Mouse (Mus musculus) right cerebral cortex, postnatal 10 days (tissue): ENCODE data around the gene Epb41l3.

ENCODE experiments used
- DNase-seq, 2 experiments: peaks; one replicate each; pipeline ENCODE4 v3.0.0; 2021; ENCODE audit warnings: low spot score in 2 of 2

The Epb41l3 gene

GRCm38 (mm10) chr17:69075501-69076237 is at the start of gene Epb41l3:
Epb41l3 (plus strand) TSS chr17:69075683.
- DNase-seq, result peak; percentile 91 to 93

DNA sequence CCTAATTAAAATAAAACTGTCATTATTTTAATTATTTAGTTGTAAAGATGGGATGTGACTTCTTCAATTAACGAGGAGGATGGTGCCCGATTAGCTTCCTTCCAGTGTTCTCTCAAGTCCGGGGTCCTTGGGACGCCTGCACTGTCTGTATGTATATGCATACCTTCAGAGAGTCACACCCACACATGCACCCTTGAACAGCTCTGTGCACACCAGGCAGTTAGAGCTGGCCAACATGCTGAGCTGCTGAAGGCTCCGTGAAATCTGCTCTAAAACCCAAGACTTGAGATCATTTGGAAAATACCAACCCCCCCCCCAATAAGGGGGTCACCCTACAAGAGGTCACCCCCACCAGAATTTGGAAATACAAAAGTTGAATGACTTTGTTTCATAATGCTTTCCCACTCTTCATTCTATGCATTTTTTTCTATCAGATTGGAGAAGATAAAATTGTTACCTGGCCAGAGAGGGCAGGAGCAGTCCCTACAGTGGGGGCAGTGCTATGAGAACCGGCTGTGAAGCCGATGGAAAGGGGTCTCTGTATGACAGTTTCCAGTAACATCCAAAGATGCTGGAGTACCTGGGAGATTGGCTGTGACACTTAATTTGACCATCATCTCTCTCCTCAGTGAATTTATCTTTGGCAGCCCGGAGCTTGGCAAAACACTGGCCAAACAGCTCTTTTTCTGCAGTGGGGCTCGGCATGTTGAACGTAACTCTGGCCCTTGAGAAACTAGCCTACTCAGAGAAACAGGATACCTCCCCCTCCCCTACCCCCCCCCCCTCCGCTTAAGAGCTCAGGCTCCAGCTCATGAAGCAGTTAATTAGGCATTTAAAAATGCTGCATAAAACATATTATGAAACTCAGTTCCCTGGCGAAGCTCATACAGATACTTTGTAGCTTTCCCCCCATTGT is 36.5 kb upstream of the Epb41l3 start:
- DNase-seq, result no peak

DNA sequence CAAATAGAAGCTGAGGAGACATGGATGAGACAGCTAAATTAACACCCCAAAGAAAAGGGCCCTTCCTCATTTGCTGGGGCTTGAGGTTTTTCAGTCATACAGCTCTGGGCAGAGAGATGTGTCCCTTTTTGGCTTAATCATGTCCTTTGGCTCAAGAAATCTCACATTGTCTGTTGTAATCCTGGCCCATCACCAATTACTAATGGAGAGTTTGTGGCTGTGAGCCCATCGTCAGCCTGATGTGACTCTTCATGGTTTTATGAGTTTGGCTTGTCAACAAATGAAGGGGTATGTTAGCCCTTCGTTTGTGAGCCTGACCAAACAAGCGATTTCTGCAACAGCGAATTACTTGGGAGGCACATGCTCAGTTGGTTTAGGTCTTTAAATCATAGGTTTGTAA is 34.0 kb upstream of the Epb41l3 start:
- no peak for DNase-seq

DNA sequence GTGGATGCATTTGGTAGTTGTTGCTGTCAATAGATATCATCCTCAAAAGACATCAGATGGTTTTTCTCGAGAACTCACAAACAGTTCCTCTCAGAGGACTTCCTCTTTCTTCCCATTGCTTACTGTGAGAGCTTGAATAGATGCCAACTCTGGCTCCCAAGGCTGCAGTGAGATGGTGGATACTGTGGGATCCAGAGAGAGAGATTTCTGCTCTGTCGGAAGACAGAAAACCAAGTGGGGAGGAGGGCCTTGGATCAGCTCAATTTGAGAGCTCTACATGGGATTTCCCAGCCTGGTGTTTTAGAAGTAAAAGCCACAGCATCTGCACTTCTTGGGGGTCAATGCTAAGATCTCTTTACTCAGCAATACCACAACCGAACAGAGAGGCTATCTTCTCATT is 26.7 kb upstream of the Epb41l3 start:
- no peak for DNase-seq

DNA sequence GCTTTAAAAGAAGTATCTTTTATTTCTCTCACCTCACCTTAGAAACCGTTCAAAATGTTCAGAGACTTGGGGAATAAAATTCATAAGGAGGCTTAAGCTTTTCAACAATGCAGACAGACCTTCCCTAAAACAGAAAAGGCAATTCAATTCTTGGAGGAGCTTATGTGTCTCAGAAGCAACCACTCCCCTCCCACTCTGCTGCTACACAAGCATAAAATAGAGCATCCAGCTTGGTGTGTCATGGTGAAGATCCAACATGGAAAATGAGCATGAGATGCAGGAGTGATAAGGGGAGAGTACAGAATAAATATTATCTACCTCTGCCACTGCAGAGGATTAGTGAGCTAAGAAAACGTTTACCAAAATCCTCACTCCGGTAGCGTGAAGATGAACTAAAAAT is 21.5 kb upstream of the Epb41l3 start:
- DNase-seq, result no peak

DNA sequence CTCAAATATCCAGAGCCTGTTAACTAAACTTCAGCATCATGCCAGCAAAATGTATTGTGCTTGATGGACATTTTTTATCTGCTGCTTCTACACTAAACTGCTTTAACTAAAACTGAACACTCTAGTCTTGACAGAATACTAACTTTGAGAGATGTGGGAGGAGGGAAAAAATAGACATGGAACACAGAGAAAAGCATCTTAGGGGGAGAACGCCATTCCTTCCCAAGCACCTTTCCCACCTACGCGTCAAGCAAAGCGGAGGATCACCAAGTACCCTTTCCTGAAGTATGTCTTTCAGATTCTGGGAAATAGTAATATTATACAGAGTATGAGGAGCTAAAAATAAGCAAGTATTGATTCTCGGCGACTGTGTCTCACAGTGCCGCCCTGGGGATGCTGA is 15.7 kb upstream of the Epb41l3 start:
- peak in 1 of 2 experiments; percentile 29 for DNase-seq

DNA sequence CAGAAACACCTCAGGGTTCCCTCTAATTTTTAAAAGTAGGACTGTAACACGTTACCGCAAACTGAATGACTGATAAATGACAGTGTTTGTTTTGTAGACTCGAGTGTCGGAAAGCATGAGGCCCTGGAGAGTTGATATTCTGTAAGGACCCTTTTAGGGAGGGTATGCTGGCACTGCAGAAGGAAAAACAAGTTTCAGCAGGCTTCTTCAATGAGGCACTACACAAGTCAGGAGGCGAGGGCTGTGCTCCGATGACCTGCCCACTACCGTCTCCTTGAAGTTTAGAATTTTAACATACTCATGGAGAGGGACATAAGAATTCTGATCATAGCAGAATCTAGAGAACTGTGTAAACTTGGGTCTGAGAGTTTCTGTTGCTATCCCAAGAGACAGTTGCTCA is 15.1 kb upstream of the Epb41l3 start:
- no peak for DNase-seq

DNA sequence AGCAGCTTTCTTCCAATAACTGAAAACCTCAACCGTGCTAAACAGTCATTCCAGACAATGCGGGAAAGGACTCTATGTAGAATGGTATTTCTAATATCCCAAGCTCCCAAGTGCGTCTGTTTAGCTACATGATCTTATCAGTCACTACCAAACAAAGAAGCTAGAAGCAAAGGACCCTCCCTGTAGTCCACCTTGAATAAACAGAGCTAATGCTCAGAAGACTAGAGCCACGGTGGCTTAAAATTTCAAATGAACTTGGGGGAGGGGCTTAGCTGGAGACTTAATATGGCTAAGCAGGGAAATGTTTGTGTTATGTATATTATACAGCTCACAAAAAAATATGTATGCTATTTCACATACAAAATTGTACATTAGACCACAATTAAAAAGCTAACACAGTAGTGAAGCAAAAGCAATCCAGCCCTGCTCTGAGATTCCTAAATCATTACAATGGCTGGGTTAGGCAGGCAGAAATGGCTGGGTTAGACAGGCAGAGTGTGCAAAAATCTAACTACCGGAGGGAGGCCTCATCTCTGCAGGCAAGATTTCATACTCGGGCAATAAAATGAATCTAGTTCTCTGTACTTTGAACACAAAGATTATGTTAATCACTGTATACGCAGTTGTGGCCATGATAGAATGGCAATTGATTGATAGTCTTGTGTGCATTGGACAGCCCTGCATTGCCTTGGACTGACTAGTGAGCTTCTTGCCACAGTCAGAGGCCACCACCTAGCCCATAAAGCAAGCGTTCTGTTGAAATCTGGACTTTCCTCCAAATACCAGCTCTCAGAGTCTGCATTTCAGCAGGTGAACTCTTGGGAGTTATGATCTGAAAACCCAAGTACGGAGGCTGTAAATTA is 13.4 kb upstream of the Epb41l3 start:
- no peak for DNase-seq

DNA sequence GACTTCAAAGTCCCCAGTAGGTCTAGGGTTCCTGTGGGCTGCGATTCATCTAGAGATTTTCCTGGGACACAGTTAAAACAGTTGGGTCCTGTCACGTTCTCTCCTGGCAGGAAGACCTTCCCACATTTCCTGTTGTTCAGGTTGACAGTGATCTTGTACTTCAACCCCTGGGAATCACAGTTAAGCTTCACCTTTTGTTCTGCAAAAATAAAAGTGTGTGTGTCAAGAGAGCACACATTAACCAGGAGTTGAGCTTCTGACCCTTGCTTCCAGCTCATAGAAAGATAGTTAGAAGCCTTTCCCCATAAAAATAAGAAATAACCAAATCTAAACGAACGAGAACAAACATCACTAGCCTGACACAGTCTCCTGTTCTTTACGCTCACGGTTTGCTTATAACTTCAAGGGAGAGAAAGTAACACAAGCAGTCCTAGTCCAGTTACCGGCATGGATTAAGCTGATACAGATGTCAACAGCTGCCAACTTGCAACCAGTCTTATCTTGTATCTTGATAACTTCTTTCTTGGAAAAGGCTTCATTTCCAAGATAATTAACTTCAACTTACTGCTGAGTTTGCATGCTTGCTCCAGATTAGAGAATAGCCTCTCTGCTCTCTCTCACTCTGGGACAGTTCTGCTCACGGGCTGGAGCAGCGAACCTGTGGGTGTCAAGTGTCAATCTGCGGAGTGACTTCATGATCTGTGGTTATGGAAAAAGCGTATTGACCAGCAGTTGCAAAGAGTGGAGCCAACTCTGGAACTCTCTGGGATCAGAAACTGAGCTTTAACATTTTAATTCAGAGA is 7.3 kb upstream of the Epb41l3 start:
- DNase-seq, result no peak

- DNase-seq, result no peak
Observed at GRCm38 (mm10) chr17:69074095-69074494, 1.4 kb upstream of the Epb41l3 start.

- DNase-seq, result peak; percentile 80 to 85
Observed at GRCm38 (mm10) chr17:69076238-69076625, 749 bp downstream of the Epb41l3 start.

DNA sequence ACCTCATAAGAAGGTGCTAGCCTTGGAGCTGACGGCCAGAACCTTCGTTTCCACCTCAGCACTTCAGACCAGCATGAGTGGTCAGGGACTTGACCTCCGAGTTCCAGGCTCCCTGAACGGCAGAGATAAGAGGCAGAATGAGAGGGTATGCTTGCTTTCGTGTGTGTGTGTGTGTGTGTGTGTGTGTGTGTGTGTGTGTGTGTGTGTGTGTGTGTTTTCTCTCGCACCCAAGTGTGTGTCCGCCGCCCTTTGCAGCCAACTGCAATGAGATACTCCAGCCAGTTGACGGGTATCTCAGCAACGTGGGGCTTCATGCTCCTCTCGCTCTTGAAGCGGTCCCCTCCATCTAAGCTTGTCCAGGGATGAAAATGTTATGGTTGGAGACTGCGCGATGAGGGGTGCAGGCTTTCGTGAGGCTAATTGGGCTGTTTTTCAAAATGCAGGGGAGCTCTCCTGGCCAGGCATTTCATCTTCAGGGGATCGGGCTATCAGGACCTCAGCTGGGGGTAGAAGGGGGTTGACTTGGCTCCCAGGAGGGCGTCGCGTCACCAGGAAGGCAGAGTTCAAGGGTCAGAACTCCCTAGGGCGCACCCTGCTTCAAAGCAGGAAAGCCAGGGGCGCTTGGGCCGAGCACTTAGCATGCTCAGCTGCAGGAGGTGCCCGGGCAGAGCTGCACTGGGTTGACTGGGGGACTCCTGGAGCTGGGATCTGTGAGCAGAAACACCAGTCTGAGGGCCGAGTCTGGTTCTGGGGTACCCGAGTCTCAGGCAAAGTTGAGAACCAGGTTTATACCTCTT is 1.5 kb downstream of the Epb41l3 start:
- DNase-seq, result peak; percentile 32 to 35

DNA sequence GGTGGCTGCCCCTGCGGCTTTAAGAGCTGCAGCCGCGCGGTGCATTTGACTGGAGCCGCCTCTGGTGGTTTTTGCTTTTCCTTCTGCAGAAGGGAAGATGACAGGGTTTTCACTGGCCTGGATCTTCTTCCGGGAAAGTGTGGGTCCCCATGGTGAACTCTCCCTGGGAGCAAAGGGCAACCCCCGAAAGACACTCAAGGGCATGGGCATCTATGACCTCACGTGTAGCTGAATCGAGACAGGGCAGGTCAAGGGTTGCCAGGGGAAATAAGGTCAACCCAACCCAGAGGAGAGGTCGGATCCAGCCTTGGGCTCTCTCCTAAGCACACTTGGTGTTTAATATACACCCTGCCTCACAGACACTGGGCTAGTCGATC is 2.0 kb downstream of the Epb41l3 start:
- no peak for DNase-seq

DNA sequence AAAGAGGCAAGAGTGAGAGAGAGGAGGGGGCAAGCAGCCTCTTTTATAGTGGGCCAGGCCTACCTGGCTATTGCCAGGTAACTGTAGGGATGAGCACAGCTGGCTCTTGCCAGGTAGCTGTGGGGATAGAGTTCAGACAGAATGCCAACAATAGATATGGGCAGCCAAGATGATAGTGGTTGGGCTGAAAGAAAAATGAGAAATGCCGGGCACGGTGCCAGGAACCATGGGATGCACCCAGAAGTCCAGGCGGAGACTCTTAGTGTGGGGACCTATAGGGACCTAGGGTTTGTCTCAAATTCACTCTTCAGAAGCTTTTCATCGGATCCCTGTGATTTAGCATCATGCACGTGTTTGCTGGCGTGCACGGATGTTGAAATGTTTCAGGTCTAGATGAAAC is 6.8 kb downstream of the Epb41l3 start:
- peak in 1 of 2 experiments; percentile 19 for DNase-seq

DNA sequence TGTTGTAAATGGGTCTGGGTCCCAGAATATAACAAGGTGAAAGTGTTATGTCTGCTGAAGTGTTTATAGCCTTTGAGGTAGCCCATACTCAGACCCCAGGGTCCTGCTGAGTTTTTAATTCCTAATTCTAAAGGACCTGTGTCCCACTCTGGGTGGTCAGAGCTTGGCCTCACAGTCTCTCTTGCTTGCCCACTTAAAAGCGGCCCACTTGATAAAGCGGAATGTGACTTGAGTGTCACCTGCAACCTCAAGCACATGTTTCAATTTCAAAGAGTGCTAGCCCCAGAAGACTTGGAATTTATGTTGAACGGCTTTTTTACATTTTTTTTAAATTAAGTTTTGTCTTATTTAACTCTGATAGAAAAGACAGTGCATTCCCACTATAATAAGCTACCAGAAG is 16.1 kb downstream of the Epb41l3 start:
- DNase-seq, result no peak

GRCm38 (mm10) chr17:69097068-69097467 is 21.6 kb downstream of the Epb41l3 start:
- no peak for DNase-seq

DNA sequence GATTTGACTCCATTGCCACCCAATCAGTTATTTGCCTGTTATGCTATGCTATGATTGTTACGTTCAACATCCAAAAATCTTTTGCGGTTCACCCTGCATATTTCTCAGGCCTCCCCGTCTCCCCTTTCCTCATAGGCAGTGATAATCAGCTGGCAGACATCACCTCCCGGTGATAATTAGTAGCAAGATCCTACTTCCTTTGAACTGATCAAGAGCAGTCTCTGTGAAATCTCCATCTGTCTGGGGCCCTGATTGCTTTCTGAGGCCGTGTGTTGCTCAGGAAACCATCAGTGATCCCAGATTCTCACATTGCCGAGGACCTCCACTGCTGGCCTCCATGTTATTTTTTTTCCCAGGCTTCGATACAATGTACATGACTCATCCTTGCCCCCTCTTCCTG is 22.5 kb downstream of the Epb41l3 start:
- DNase-seq, result no peak

DNA sequence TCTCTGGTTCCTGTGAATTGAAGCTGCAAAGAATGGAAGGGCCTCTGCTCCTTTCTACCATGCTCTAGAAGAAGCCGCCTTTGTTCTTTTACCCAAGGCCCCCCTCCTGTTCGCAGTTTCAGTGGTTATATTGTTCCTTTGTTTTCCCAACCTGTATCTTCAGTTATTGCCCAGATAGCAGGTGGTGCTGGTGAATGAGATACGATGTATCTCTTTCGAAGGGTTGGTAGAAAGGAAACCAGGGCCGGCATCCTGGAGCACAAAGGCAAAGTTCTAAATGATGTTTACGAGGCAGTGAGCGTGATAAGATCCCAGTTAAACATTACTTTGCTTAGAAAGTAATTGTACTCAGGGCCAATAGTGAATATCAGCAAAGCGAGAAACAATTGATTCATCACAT is 27.8 kb downstream of the Epb41l3 start:
- DNase-seq, result no peak

GRCm38 (mm10) chr17:69105035-69105798 is 29.7 kb downstream of the Epb41l3 start:
- DNase-seq, result no peak
